Mouse (Mus musculus) limb, embryonic 14.5 days (tissue): ENCODE results near the gene Trabd. TPM values are rescaled to one million over a fixed set of nuclear protein-coding genes. Genes with fewer than 3 reads are reported as not detected.
A peak's percentile ranks its signal among the peaks of the same experiment; 100 is the strongest.

Experiments
- ATAC-seq: fragments of 200-750 bp; cut with Nextera tagmentation; 2 replicates; pipeline ENCODE4 v1.8.0; 2017; ENCODE audit warnings: low read depth, moderate number of reproducible peaks, moderate TSS enrichment; ENCODE audit not compliant: low FRiP score
- DNase-seq: peaks from one replicate; pipeline ENCODE4 v3.0.0-alpha.2; 2015; ENCODE audit warnings: low spot score
- H3K27ac ChIP-seq: fragments of 300-500 bp; sonication (generic); replicated peaks from 2 replicates; pipeline ENCODE4 v1.5.1; 2014; ENCODE audit warnings: low read depth, mild to moderate bottlenecking, low read length, moderate library complexity, mixed read lengths
- H3K27me3 ChIP-seq: fragments of 300-500 bp; sonication (generic); 2 replicates; pipeline ENCODE4 v1.6.1; 2014; ENCODE audit warnings: low read length, mixed read lengths; ENCODE audit not compliant: control insufficient read depth, insufficient read depth
- H3K36me3 ChIP-seq: fragments of 300-500 bp; sonication (generic); 2 replicates; pipeline ENCODE4 v1.6.1; 2014; ENCODE audit warnings: mild to moderate bottlenecking, low read length, moderate library complexity, mixed read lengths; ENCODE audit not compliant: control insufficient read depth, insufficient read depth
- H3K4me1 ChIP-seq: fragments of 300-500 bp; sonication (generic); 2 replicates; pipeline ENCODE4 v1.6.1; 2014; ENCODE audit warnings: antibody characterized with exemption, low read length, mixed read lengths; ENCODE audit not compliant: control insufficient read depth, insufficient read depth
- H3K4me2 ChIP-seq: fragments of 300-500 bp; sonication (generic); replicated peaks from 2 replicates; pipeline ENCODE4 v1.6.1; 2014; ENCODE audit warnings: low read depth, mild to moderate bottlenecking, low read length, moderate library complexity; ENCODE audit not compliant: severe bottlenecking
- H3K4me3 ChIP-seq: fragments of 300-500 bp; sonication (generic); replicated peaks from 2 replicates; pipeline ENCODE4 v1.5.1; 2014; ENCODE audit warnings: low read length
- H3K9ac ChIP-seq: fragments of 300-500 bp; sonication (generic); 2 replicates; pipeline ENCODE4 v1.6.1; 2014; ENCODE audit warnings: mild to moderate bottlenecking, low read depth, low read length, moderate library complexity; ENCODE audit not compliant: severe bottlenecking
- H3K9me3 ChIP-seq: fragments of 300-500 bp; sonication (generic); 2 replicates; pipeline ENCODE4 v1.6.1; 2016; ENCODE audit warnings: low read length; ENCODE audit not compliant: control insufficient read depth
- POLR2A ChIP-seq: fragments of 200-500 bp; IDR thresholded peaks from 2 replicates; pipeline ENCODE4 v1.8.0; 2012; ENCODE audit warnings: inconsistent platforms, mild to moderate bottlenecking, moderate library complexity, borderline replicate concordance; ENCODE audit not compliant: insufficient read depth, insufficient read length; ENCODE audit errors: extremely low read depth
- WGBS: fragments of 180-500 bp; shearing (Covaris S2); extraction: QIAGEN DNeasy Blood & Tissue Kit; methylation state at CpG from one replicate; pipeline ENCODE4 v1.1.7; 2014; 5-methylcytosine and 5-hydroxymethylcytosine counted together
- polyA plus RNA-seq, 2 experiments: library from polyadenylated mRNA; depleted of rRNA in 1 of 2; stranded (reverse) in 1 of 2; unstranded in 1 of 2; fragments of >200 nt; fragmentation: Nextera tagmentation in 1 of 2; extraction: Ambion mirVana in 1 of 2; gene quantifications; 2 replicates each; pipeline versions ENCODE4 v1.2.1 to v1.2.3; 2012 to 2014

Trabd gene
- polyA plus RNA-seq, 2 experiments: 43.5 to 47.8 TPM

GRCm38 (mm10) chr15:89063001-89063400 lies 11.9 kb upstream of the Trabd start:
- 71% methylated on average over 7 of the region's 7 CpGs for WGBS
- DNase-seq (no peak), ATAC-seq (no peak)

GRCm38 (mm10) chr15:89063536-89063935 lies 11.4 kb upstream of the Trabd start:
- H3K4me3 ChIP-seq: no peak overlapping the region
- DNase-seq (no peak), ATAC-seq (no peak)
- 56% methylated on average over 6 of the region's 6 CpGs for WGBS
- H3K9me3 ChIP-seq: no peaks in the 10 kb centered on the region
- no peaks in the 10 kb centered on the region for H3K36me3 ChIP-seq
- H3K27me3 ChIP-seq: peaks cover 42% of the 10 kb centered on the region
- no peak overlapping the region for H3K4me2 ChIP-seq
- H3K4me1 ChIP-seq: no peaks in the 10 kb centered on the region
- no peak for TF ChIP-seq POLR2A
- no peak overlapping the region for H3K9ac ChIP-seq
- H3K27ac ChIP-seq: no peak overlapping the region

More at GRCm38 (mm10) chr15:89063001-89063400, 11.9 kb upstream of the Trabd start:
- H3K4me3 ChIP-seq: no peak overlapping the region
- H3K27me3 ChIP-seq: peaks cover 42% of the 10 kb centered on the region
- no peaks in the 10 kb centered on the region for H3K4me1 ChIP-seq
- H3K9ac ChIP-seq: no peak overlapping the region
- H3K9me3 ChIP-seq: no peaks in the 10 kb centered on the region
- no peaks in the 10 kb centered on the region for H3K36me3 ChIP-seq
- no peak overlapping the region for H3K4me2 ChIP-seq
- TF ChIP-seq POLR2A: no peak
- H3K27ac ChIP-seq: no peak overlapping the region

DNA sequence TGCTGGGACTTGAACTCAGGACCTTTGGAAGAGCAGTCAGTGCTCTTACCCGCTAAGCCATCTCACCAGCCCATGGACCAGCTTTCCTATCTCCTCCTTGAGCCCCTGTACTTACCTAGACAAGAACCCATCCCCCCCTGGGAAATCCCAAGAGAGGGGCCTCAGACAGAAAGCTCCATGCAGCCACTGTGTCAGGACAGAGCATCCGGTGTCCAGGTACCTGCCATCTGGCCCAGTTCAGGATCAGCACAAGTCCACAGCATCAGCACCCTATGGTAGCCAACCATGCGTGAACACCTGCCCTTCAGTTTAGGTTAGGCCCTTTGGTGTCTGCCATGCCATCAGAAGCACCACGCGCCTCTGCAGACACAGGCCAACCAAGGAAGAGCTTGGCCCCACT lies 10.0 kb upstream of the Trabd start:
- no peak overlapping the region for H3K27ac ChIP-seq
- 90% methylated on average over 5 of the region's 5 CpGs for WGBS
- H3K9me3 ChIP-seq: no peaks in the 10 kb centered on the region
- DNase-seq: no peak
- peaks cover 39% of the 10 kb centered on the region for H3K27me3 ChIP-seq
- no peak for TF ChIP-seq POLR2A
- ATAC-seq: no peak
- H3K36me3 ChIP-seq: no peaks in the 10 kb centered on the region
- no peaks in the 10 kb centered on the region for H3K4me1 ChIP-seq
- H3K9ac ChIP-seq: no peak overlapping the region
- H3K4me3 ChIP-seq: no peak overlapping the region
- H3K4me2 ChIP-seq: no peak overlapping the region

- Histone ChIP-seq H3K4me3 (no peak overlapping the region), H3K27ac (no peak overlapping the region), H3K9me3 (no peaks in the 10 kb centered on the region), H3K9ac (no peak overlapping the region), H3K27me3 (peaks cover 27% of the 10 kb centered on the region), H3K36me3 (no peaks in the 10 kb centered on the region), H3K4me1 (no peaks in the 10 kb centered on the region), H3K4me2 (peak overlapping the region; percentile 19; the same call in 1 of the 2 replicates)
- no peak for TF ChIP-seq POLR2A
- WGBS: 26% methylated on average over 35 of the region's 35 CpGs
- ATAC-seq (no peak), DNase-seq (no peak)
Measured at GRCm38 (mm10) chr15:89067609-89068008, 7.3 kb upstream of the Trabd start.

DNA sequence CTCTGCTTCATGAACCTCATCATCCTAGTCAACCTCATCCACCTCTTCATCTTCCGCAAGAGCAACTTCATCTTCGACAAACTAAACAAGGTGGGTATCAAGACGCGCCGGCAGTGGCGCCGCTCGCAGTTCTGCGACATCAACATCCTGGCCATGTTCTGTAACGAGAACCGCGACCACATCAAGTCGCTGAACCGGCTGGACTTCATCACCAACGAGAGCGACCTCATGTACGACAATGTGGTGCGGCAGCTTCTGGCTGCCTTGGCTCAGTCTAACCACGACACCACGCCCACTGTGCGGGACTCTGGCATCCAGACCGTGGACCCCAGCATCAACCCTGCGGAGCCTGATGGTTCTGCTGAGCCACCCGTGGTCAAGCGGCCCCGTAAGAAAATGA lies 6.7 kb upstream of the Trabd start:
- H3K27me3 ChIP-seq: peaks cover 27% of the 10 kb centered on the region
- ATAC-seq (no peak), DNase-seq (no peak)
- no peaks in the 10 kb centered on the region for H3K9me3 ChIP-seq
- no peaks in the 10 kb centered on the region for H3K4me1 ChIP-seq
- H3K9ac ChIP-seq: no peak overlapping the region
- no peak overlapping the region for H3K27ac ChIP-seq
- TF ChIP-seq POLR2A: no peak
- H3K4me3 ChIP-seq: no peak overlapping the region
- no peak overlapping the region for H3K4me2 ChIP-seq
- H3K36me3 ChIP-seq: no peaks in the 10 kb centered on the region
- 28% methylated on average over 26 of the region's 26 CpGs for WGBS

DNA sequence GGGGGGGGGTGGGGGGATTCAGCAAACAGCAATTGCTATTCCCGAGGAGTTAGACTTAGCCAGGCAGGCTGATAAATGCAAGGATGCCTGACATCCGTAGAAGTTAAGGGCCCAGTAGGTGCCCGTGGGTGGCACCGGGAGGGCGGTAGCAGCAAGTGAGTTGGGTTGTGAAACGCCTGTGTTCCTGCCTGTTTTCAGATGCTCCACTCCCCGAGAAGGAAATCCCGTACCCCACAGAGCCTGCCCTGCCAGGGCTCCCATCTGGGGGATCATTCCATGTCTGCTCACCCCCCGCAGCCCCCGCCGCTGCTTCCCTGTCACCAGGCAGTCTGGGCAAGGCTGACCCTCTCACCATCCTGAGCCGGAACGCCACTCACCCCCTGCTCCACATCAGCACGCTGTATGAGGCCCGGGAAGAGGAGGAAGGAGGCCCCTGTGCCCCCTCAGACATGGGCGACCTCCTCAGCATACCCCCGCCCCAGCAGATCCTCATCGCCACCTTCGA lies 5.5 kb upstream of the Trabd start:
- no peak for TF ChIP-seq POLR2A
- Histone ChIP-seq H3K36me3 (no peaks in the 10 kb centered on the region), H3K27ac (no peak overlapping the region), H3K27me3 (peaks cover 27% of the 10 kb centered on the region), H3K4me2 (no peak overlapping the region), H3K9ac (no peak overlapping the region), H3K9me3 (no peaks in the 10 kb centered on the region), H3K4me1 (peaks cover 1% of the 10 kb centered on the region; the same call in 1 of the 2 replicates), H3K4me3 (no peak overlapping the region)
- no peak for ATAC-seq
- no peak for DNase-seq
- WGBS: 77% methylated on average over 19 of the region's 19 CpGs
